Mouse (Mus musculus): ENCODE results near the gene Txk.

Txk gene

DNA sequence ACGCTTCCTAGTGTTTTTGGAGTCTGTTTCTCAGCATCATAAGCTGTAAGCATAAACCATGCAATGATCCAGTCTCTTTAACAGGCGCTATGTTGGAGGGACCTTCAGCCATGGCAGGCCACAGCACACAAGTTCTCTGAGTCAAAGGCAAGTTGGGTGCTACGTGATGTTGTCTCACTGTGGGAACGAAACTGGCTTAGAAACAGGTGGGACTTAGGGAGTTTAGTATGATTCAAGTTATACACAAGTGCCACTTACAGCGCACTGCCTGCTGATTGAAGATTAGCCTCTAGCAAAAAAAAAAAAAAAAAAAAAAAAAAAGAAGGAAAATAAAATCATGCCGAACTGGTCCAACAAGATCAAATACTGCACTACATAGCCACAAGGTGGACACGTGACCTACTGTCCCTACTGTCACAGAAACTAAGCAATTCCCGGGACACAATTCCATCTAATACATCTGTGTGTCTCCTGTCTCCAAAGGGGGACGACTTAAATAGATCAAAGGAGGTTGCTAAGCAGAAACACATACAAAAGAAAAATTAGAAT is 77.5 kb downstream of the Txk start:
- DNase-seq = no peak

GRCm38 (mm10) chr5:72671017-72671699 is 81.4 kb downstream of the Txk start:
- DNase-seq = no peak

GRCm38 (mm10) chr5:72668351-72668750 is 84.2 kb downstream of the Txk start:
- DNase-seq = no peak

- no peak for DNase-seq
Measured at GRCm38 (mm10) chr5:72666428-72666827, 86.1 kb downstream of the Txk start.

DNA sequence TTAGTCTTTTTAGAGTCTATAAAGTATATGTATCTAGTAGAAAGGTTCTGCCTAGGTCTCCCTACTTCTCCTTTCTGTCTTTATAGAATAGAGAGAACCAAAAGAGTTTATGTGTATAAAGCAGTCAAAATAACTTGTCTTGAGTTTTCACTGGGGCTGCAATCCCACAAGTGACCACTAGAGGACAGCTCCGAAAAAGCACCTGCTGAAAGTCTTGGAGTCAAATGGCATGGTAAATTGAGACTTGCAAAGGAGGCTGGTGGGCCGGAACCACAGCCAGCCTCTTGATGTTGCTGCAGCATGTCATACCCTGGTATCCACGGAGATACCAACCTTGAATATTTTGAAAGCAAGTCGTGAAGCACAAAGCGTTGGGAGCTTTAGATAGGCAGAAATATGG is 87.3 kb downstream of the Txk start:
- peak; percentile 64 for DNase-seq

DNA sequence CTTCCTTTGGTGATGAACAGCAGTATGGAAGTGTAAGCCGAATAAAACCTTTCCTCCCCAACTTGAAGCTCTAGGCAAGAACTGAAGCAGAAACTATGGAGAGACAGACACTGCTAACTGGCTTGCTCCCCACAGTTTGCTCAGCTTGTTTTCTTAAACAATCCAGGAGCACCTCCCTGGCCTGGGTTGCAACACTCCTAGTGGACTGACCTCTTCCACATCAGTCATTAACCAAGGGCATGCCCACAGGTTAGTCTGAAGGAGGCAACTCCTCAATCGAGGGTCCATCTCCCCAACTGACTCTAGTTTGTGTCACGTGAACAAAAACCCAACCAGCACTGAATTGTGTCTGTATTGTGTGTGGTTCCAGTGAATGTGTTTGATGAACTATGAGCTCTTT is 87.7 kb downstream of the Txk start:
- no peak for DNase-seq

DNA sequence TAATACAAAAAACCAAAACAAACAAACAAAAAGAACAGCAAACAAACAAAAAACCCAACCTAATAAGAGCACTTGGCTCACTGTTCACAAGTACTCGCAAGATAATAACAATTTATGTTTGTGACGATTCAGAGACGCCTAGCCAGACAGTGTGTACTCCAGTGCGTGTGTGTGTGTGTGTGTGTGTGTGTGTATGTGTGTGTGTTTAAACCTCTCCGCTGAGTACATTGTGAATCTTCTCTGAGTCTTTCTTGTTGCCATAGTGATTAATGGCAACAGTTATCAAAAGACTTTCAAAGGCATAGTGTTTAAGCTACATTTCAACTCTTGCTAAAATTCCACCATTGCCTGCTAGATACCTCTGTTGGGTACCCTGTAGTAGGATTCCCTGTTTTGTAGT is 88.5 kb downstream of the Txk start:
- DNase-seq = no peak

- no peak for DNase-seq
Measured at GRCm38 (mm10) chr5:72661051-72661781, 91.4 kb downstream of the Txk start.

DNA sequence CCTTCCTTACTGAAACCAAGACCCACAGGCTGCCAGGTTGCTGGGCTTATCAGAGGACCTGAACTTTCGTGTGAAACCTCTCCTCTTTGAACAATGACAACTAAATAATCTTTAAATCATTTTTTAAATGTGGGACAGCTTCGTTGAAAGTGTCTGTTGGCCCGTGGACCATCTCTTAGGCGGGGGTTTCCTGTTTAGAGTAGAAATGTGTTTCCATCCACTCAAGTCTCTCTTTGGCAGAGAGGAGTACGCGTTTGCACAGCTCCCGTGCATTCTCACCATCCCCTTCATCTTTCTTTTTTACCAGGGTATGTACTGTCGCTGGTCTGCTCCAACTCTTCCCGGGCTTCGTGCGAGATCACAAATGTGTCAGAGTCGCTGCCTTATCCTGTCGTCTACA is 94.2 kb downstream of the Txk start:
- DNase-seq = no peak

DNA sequence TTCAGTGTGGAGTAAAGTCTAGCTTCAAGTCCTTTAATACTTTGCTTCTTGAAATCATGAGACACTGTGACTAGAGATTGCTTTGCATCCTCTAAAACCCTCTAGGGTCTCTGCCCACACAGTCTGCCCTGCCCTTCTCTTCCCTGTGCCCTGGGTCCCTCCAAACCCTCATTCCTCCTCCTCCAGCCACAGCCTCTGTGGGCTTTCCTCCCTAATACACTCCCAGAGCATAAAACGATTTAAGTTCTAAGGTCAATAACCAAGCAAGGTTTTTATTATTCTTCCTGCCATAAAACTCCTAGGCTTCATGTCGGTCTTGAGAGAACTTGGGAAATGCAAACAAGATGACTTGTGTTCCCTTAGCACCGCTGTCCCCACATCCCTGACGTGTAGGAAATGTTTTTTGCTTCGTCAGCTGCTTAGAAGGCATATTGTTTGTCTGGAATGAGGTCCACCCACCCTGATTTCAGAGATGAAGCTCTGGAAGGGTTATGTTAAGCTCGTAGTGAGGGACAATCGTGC is 96.2 kb downstream of the Txk start:
- no peak for DNase-seq

GRCm38 (mm10) chr5:72653068-72653674 is 99.4 kb downstream of the Txk start:
- DNase-seq = no peak

GRCm38 (mm10) chr5:72648987-72649735 is 103.4 kb downstream of the Txk start:
- no peak for DNase-seq

DNA sequence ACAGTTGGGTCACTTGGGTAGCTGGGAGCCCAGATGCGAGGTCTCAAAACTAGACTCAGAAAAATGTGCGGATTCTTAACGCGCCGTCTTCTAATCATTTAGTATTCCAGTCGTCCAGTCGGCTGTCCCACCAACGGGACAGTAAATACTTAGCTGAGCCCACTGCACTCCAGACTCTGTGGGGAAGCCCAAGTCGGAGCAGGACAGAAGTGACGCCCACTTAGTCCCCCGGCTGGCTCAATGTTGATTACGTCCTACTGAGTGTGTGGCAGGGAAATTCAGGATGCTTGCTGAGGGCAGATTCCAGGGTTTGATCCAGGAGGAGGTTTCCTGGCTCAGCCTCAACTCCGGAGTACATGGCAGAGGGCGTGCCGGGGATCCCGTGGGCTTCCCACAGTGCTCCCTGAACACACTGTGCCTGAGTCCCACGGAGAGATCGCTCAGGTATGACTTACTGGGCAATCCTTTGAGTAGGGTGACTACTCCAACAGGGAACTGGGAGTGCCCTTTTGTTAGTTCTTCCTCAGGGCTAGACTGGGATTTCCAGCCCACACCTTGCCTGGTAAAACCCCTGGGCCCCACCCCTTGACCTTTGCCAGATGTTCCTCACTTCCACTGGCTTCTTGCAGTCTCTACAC is 104.5 kb downstream of the Txk start:
- no peak for DNase-seq

DNA sequence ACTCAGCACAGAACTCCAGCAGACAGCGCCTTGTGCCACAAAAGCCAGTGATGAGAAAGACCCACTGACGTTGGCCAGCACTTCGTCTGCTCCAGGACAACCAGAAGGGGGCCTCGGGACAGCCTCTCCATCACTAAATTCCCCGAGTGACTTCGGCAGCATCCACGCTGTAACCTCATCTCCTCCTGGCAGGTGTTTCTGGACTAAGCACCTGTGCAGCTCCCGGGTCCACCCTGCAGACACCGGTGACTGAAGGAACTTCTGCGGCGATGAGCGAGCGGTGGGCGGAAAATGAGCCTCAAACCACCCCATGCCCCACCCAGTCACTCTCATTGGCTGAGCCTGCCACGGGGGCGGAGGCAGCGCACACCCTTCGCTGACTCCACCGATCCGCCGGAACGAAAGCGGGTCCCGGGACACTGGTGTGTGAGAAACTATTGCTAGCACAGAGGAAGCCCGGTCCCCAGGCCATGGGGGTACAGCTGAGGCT is 105.1 kb downstream of the Txk start, which contains the start of gene Nipal1:
Gene Nipal1, plus strand, starts transcription at position 378 of the 490 bp plus-strand sequence.
- peak; percentile 29 for DNase-seq

DNA sequence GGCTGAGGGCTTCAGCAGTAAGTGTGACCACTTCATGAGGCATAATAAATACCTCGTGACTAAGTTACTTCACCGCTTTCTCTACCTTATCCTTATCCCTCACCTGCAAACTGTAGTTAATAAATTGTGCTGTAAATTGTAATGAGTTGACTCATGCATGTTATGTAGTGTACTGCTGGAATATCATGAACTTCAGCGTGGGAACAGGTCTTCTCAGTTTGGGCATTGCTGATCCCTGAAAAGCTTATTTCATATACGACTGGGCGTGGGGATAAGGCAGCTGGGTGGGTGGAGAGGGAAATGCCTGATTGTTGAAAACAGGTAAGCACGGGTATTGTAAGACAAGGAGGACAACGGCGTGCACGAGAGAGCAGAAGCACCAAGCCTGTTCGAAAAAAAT is 105.6 kb downstream of the Txk start:
- no peak for DNase-seq

DNA sequence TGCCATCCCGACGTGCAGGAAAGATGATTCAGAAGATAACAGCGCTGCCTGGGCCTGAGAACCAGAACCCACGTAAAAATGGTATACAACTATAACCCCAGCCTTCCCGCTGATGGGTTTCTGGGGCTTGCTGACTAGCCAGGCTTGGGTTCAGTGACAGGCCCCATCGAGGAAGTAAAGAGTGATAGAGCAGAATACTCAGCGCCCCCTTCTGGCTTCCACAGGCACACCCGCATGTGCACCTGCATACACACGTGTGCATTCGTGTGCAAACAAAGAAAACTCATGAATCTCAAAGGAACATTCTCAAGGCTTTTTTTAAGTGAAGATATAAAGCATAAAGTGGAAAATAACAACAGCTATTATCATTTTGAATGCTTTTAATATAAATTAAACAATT is 106.4 kb downstream of the Txk start:
- no peak for DNase-seq

Measured in kidney, adult 18-20 months (tissue).